Mouse (Mus musculus) heart, postnatal 36 days (tissue): ENCODE data around the gene 4921504E06Rik. TPM values are rescaled to one million over a fixed set of nuclear protein-coding genes. Genes with fewer than 3 reads are reported as not detected.

Experiments
- DNase-seq, 2 experiments: peaks; one replicate each; pipeline ENCODE4 v3.0.0; 2021 to 2022
- intact Hi-C: fragments of 180-260 bp; cut with DNase I; formaldehyde crosslinking; loops from one replicate; pipeline ENCODE4 v1.15.1; 2025
- total RNA-seq, 2 experiments: library from RNA; stranded (reverse); gene quantifications; 2 replicates each; pipeline ENCODE4 v1.2.3; 2021

4921504E06Rik gene
- total RNA-seq, result not detected

GRCm38 (mm10) chr2:19553821-19554592, at the start of gene 4921504E06Rik:
4921504E06Rik (minus strand) TSS chr2:19553914.
- intact Hi-C loops, result loop anchor here (2.0 kb wide), 2 partner anchors 105 to 149 kb away; no protein-coding TSS in a partner anchor

DNA sequence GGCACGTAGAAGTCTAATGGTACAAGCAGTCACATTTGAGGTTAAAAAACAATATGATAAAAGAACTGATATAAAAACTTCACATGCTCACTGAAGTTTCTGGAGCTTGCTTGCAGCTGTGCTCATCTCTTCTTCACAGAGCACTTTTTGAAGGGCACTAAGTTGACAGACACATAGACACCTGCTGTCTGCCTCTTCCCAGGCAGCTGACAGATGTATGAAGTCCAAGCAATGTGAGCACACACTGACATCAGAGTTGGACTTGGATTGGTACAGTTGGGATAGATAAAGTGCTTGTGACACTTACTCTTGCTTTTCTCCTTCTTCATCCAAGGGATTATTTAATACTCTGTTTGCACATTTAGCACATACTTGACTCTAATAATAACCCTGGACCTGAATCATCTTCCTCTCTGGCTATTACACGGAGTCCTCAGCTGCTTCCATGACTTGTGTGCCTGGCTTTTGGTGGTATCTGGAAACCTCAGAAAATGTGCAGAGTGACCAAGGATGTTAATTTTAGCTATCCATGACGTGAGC, 47.7 kb upstream of the 4921504E06Rik start:
- intact Hi-C loops, result loop anchor here (2.0 kb wide), 1 partner anchor 45 kb away; no protein-coding TSS in a partner anchor
- peak in 1 of 2 experiments; percentile 8 for DNase-seq

More at GRCm38 (mm10) chr2:19553821-19554592, at the start of gene 4921504E06Rik:
- peak; percentile 70 to 81 for DNase-seq

- DNase-seq, result no peak
- intact Hi-C loops, result loop anchor here (2.0 kb wide), 1 partner anchor 44 kb away; no protein-coding TSS in a partner anchor
Measured at GRCm38 (mm10) chr2:19600860-19601259, 47.1 kb upstream of the 4921504E06Rik start.

- intact Hi-C loops, result loop anchor here (2.0 kb wide), 1 partner anchor 43 kb away; no protein-coding TSS in a partner anchor
- DNase-seq, result no peak
Measured at GRCm38 (mm10) chr2:19599801-19600200, 46.1 kb upstream of the 4921504E06Rik start.

DNA sequence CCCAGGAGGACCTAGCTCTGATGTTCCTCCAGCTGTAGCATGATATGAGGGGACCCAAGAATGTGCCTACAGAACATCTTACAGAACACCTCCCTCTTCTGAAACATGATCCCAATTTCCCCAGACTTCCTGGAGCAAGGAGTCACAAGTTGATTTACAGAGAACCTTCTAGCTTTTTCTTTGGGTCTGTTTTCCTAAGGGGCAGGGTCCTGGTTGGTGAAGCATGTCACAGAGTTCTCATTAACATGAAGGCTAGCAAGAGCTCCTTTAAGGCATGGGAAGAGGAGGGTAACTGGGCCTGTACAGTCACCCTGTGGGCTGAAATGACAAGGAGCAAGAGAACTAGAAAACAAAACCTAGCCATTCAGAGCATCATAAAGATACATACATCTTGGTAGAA, 43.3 kb upstream of the 4921504E06Rik start:
- no peak for DNase-seq
- intact Hi-C loops, result no loop called here

GRCm38 (mm10) chr2:19596426-19596825, 42.7 kb upstream of the 4921504E06Rik start:
- intact Hi-C loops, result no loop called here
- no peak for DNase-seq

DNA sequence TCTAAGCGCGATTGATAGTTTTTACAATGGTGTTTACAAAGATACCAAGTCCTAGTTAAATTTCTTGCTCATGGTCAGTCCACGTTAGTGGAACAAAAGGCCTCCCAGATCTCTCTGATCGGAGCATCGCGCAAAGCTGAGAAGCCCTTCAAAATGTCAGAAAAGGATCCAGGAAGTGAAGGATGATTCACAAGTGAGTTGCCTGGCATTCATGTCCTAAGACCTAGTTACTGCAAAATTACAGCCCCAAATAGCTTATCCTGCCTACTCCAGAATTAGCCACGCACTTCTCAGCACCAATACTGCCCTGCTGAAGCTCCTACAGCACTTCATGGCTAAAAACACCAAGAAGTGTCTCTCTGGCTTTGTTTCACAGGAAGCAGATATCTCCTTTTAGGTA, 41.1 kb upstream of the 4921504E06Rik start:
- intact Hi-C loops, result no loop called here
- DNase-seq, result no peak

DNA sequence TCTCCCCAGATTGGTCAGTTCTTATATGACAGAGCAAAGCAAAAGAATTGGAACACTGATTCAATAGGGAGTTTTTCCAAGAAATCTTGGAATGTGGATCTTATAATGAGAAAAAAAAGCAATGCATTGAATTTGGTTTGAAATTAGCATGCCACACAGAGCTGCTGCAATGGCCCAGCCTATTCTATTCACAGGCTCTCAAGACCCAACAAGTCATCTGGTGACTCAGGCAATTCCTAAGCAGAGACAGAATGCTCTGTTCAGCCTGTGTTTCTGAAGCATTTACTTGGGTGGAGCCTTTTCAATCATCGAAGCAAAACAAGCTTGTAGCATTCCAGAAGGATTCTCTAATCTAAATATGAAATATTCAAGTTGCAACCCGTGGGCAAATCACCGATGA, 26.1 kb upstream of the 4921504E06Rik start:
- intact Hi-C loops, result no loop called here
- DNase-seq, result no peak

- intact Hi-C loops, result no loop called here
- DNase-seq, result no peak
Measured at GRCm38 (mm10) chr2:19579180-19579579, 25.5 kb upstream of the 4921504E06Rik start.

DNA sequence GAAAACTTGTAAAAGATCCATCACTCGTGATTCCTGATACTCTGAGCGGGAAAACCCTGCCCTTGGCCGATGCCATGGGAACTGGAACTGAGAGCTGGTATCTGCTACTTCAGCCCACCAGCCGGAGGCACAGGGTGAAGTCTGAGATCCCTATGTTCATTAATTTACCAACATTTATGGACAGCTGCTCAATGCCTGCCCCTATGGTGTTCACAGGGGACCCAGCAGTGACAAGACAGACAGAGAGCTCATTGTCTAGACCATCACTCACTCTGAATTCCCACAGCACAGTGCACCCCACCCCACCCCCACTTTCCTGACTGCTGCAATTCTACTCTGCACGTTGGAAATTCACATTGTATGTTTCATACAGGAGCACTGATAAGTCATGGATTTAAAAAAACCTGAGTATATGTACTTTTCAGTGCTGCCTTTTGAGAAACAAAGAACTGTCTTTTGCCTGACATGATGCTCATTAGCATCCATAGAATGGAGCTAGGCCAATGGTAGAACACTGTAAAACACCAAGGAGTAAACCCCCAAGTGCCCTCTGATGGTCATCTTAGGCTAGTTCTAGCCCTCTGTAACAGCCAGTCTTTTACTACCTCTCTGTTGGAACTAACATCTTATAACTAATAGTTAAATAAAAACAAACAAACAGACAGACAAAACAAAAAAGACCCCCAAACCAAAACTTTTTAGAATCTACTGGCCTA, 8.6 kb upstream of the 4921504E06Rik start:
- intact Hi-C loops, result no loop called here
- no peak for DNase-seq

- intact Hi-C loops, result no loop called here
- no peak for DNase-seq
Measured at GRCm38 (mm10) chr2:19560654-19561053, 6.9 kb upstream of the 4921504E06Rik start.

DNA sequence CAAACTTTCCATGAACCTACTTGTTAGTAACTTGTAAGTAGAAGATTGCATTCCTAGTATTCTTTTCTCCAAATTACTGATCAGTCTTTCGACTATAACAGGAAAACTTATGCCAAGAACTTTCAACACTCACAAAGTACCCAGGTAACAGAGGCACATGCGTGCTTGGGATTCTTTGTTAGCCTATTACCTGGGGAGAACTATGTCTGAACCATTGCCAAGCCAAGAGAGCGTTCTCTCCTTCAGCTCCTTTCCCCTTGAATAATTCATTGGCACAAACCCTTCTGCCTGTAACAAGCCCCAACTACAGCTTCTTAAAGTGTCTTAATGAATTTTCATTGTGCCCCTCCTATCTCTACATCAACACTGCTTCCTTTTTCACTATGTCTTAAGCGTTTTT, 6.4 kb upstream of the 4921504E06Rik start:
- no peak for DNase-seq
- intact Hi-C loops, result no loop called here

- no peak for DNase-seq
- intact Hi-C loops, result no loop called here
Measured at GRCm38 (mm10) chr2:19551396-19551795, 2.3 kb downstream of the 4921504E06Rik start.

GRCm38 (mm10) chr2:19540906-19541305, 12.8 kb downstream of the 4921504E06Rik start:
- intact Hi-C loops, result no loop called here
- DNase-seq, result no peak

GRCm38 (mm10) chr2:19529428-19529827, 24.3 kb downstream of the 4921504E06Rik start:
- intact Hi-C loops, result loop anchor here (2.0 kb wide), 2 partner anchors 129 to 197 kb away; no protein-coding TSS in a partner anchor
- DNase-seq, result no peak

DNA sequence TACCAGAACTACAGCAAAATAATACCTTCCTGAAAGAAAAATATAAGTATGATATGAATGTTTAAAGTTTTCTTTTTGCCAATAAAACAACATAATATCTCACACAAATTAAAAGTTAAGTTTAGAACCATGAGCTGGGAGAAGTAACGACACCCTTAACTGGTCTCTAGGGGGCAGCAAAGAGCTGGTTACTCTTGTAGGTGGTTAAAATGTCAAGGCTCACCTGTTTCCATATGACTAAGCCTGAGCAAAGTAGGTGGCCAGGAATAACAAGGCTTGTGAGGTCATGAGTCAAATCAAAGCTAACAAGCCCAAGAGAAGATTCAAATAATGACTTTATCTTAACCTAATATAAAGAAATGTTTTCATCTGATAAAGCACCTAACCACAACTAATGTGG, 24.9 kb downstream of the 4921504E06Rik start:
- intact Hi-C loops, result loop anchor here (2.0 kb wide), 2 partner anchors 130 to 198 kb away; no protein-coding TSS in a partner anchor
- peak; percentile 49 to 53 for DNase-seq

GRCm38 (mm10) chr2:19524071-19524470, 29.6 kb downstream of the 4921504E06Rik start:
- DNase-seq, result no peak
- intact Hi-C loops, result no loop called here

GRCm38 (mm10) chr2:19521662-19522061, 32.1 kb downstream of the 4921504E06Rik start:
- peak; percentile 10 to 23 for DNase-seq
- intact Hi-C loops, result no loop called here

- intact Hi-C loops, result no loop called here
- DNase-seq, result no peak
Measured at GRCm38 (mm10) chr2:19520617-19521016, 33.1 kb downstream of the 4921504E06Rik start.

DNA sequence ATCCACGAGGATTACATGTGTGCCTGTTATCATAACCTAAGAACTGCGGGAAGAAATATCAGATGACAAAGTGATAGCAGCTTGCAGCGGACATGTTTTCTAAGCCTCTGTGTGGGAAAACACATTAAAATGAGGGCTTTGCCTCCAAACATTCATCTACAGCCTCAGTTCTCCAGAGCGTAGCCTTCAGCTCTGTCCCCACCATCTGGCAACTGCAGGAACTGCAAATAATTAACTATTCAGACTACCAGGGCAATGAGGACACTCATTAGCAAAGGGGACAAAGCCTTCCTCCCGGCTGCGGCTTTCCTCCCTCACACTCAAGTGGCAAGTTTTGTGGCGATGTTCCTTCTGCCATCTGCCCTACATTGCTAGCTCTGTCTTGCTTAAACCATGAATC, 33.9 kb downstream of the 4921504E06Rik start:
- intact Hi-C loops, result no loop called here
- DNase-seq, result peak; percentile 11 to 30

DNA sequence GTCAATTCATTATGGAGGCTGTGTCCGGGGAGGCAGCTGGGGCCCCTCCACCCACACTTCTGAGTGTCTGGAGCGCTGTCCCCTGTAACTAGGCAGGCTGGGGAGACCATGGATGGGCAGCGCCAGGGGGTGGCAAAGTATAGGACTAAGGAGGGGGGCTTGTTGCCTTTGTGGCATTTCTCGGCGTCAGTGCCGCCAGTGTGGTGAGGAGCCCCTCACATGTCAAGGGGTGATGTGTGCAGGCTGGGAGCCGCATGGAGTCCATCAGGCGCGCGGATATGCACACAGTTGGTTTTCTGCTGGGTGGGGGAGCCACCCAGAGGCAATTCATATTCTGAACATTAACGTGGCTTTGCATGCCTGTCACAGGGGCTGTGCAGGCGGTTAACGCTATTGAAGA, 35.8 kb downstream of the 4921504E06Rik start:
- DNase-seq, result no peak
- intact Hi-C loops, result loop anchor here (1.0 kb wide), 1 partner anchor 103 kb away; no protein-coding TSS in a partner anchor
